Mouse (Mus musculus): Measurements from ENCODE around the gene Cblb.

DNA sequence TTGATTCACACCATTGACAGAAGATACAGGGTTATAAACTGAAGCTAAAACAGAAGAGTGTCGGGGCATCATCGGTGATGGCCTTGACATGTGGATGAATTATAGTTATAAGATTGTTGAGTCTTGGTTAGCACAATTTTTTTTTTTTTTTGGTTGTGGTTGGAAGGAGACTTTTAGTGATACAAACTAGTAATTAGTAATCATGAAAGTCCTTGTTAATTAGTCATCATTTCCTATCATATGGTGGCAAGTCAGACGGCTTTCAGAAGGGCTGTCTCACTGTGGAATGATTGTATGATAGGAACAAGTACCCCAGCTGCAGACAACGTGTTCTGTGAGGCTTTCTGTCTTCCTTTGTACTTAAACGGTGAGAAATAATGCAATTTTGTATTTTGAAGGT lies 76.8 kb downstream of the Cblb start:
- TF ChIP-seq POLR2A (IDR thresholded peaks at IDR 0.05; ENCODE audit: extremely low read depth, insufficient read depth, low read length) (no peak), CTCF (IDR thresholded peaks at IDR 0.05; ENCODE audit: extremely low read depth, insufficient read depth, low read length) (no peak)

Data from cortical plate, adult 2 months (tissue).